Mouse (Mus musculus) thymus, postnatal 4 days (tissue): ENCODE data around the gene Mesd.

Experiments
- DNase-seq: peaks from one replicate; pipeline ENCODE4 v3.0.0; 2021

The Mesd gene

GRCm38 (mm10) chr7:83920241-83920640 lies 36.0 kb downstream of the Mesd start:
- DNase-seq = no peak

DNA sequence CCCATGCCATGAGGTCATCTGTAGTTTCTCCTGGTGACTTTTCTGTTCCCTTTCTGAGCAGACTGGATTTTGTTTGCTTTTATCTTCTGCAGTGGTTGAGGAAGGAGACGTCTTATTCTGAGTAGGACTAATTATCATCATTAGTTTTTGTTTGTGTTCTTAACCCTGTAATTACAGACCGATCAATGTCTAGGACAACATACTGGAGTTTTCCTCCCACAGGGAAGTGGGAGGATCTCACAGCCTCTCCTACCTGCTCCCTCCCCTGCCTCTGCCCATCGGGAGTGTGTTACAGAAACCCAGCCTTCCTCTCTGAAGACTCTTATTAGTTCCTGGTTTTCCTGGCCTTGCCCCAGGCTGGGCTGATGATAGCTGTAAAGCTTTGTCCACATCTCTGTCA lies 37.4 kb downstream of the Mesd start:
- DNase-seq = no peak

DNA sequence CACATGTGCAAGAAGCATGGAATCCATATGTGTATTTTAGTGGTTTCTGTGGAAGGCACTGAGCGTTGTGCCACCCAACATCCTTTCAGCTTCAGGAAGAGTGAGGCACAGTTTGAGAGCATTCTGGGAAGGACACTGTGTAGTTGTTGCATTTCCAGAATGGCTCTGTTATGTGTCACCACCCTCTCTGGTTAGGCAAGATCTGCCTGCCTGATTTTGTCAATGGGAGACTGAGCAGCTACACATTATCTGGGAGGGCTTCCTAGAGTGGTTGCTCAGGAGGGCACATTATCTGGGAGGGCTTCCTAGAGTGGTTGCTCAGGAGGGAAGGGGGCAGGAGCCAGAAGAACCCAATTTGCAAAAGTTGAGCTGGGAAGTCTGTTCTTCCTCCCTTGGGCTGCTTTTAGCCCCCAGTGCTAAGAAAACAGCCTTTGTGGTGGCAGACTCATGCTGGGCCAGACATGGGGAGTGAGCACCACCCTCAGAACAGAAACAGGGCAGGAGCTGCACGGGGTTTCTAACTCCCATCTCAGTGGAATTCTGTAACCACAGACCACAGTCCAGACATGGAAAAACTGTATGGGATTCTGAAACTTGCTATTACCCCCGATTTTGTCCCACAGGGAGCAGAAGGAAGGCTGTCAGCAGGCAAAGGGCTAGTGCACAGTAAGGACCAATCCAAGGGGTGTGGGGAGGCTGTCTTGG lies 54.9 kb downstream of the Mesd start:
- DNase-seq = no peak

GRCm38 (mm10) chr7:83940136-83940535 lies 55.9 kb downstream of the Mesd start:
- DNase-seq = no peak

- DNase-seq = no peak
These were observed 57.4 kb downstream of the Mesd start for GRCm38 (mm10) chr7:83941701-83942101.

DNA sequence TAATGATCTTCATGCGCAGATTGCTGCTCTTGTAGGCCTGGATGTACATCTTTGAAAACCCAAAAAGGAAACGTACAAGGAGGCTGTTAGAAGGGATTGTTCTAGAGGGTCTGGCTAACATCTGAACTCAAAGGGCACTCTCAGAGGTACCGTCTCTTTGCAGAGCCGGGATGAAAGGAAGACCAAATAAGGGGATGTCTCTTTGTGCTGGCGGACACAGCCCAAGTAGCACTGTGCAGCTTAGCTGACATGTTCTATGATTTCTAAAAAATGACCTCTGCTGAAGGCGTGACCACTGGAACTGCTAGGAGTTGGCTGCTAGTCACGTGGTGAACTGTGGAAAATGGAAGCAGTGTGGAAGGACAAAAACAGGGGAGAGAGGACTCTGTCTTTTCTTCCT lies 64.5 kb downstream of the Mesd start:
- no peak for DNase-seq

DNA sequence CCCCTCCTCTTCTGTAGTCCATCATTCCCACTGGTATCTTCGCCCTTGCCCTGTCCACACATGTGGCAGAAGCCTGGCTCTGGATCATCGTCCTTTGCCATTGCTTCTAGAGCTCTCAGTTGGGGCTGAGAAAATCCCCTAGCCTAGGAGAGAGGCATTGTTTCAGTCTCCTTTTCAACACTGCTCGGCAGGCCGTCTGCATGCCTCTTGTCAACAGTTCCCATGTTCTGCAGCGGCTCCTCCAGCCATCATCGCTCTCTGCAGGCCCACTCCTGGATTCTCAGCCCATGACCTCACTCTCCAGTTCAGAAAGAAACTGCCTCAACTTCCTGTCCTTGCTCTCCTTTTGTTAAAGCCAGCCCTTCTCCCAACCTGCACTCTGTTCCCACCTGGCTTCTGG lies 65.4 kb downstream of the Mesd start:
- no peak for DNase-seq
